Mouse (Mus musculus): Measurements from ENCODE around the gene Dgkb.

DNA sequence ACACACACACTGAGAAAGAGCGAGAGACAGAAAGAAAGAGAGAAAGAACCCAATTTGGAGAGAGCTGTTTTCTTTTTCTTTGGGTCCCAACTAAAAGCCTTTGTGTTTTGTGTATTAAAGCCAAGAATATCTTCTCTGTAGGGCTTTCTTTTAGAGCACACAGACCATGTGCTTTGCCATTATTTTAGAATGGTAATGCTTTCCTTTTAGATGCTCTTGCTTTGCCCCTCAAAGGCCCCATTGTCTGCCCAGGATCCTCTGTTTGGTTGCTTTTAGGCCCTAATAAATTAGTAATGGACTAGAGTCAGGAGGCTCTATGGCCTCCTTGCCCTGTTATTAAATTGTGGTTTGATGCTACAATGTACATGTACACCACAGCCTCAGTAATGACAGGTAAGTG, 690.7 kb downstream of the Dgkb start:
- no peak for TF ChIP-seq CTCF (IDR thresholded peaks at IDR 0.05; ENCODE audit: low read depth)
- TF ChIP-seq EP300 (optimal IDR thresholded peaks at IDR 0.05): no peak

All from stomach, postnatal 0 days (tissue).